Mouse (Mus musculus) cerebellum, postnatal 36 days (tissue): ENCODE results near the gene Gm10318.

Experiments
- DNase-seq, 2 experiments: peaks; one replicate each; pipeline ENCODE4 v3.0.0; 2021 to 2022; ENCODE audit warnings: mixed read lengths in 2 of 2

The Gm10318 gene

DNA sequence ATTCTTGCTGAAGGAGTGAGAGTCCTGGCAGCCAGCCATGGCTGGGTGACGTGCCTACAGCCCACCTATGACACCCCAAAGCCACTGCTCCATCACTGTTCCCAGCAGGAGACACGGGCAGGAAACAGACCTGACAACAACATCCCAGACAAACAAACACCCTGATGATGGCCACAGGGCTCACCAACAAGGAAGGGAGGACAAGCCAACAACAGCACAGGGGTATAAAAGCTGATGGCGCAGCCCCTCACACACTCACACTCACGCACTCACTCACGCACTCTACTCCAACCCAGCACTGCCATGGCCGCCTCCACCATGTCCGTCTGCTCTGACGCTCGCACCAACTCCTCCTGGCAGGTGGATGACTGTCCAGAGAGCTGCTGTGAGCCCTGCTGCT, at the start of gene Gm10318:
Gene Gm10318, plus strand, starts transcription at position 301 of the 400 bp plus-strand sequence.
- no peak for DNase-seq

DNA sequence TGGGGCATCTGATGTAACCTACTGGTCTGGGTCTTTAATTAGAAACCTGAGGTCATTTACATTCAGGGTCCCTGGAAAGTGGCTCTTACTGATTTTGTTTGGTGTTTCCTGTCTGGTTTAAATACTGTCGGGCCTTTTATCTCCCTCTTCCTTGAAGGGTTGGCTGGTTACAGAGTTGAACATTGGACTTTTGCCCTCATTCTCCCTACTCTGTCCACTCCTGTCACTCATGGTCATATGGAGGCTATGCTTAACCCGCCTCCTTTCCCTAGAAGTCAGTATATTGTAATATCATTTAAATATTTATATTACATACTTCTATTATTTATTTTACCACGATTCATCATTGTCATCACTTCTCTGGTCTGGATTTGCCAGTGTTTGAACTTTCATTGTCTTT, 48.6 kb upstream of the Gm10318 start:
- no peak for DNase-seq

DNA sequence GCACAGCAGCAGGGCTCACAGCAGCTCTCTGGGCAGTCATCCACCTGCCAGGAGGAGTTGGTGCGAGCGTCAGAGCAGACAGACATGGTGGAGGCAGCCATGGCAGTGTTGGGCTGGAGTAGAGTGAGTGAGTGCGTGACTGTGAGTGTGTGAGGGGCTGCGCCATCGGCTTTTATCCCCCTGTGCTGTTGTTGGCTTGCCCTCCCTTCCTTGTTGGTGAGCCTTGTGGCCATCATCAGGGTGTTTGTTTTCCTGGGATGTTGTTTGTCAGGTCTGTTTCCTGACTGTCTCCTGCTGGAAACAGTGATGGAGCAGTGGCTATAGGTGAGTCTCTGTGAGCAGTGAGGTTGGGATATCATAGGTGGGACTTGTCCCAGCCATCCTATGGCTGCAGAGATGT, 40.9 kb upstream of the Gm10318 start, which contains the start of gene Gm9507:
Gene Gm9507, minus strand, starts transcription at position 101 of the 400 bp plus-strand sequence.
- DNase-seq, result no peak

DNA sequence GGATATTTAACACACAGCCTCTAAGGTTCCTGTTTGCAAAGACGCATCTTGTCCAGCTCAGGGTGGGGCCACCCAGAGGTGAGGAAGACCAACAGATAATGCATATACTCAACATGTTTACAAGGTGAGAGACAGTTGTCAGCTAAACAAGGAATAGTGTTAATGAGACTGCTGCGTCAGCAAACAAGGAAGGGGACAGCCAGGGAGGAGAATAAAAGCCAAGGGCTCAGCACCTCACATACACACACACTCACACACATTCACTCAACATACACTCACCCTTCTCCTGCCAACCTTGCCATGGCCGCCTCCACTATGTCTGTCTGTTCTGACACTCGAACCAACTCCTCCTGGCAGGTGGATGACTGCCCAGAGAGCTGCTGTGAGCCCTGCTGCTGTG, 38.3 kb upstream of the Gm10318 start, which contains the start of gene Gm2696:
Gene Gm2696, plus strand, starts transcription at position 301 of the 400 bp plus-strand sequence.
- no peak for DNase-seq

DNA sequence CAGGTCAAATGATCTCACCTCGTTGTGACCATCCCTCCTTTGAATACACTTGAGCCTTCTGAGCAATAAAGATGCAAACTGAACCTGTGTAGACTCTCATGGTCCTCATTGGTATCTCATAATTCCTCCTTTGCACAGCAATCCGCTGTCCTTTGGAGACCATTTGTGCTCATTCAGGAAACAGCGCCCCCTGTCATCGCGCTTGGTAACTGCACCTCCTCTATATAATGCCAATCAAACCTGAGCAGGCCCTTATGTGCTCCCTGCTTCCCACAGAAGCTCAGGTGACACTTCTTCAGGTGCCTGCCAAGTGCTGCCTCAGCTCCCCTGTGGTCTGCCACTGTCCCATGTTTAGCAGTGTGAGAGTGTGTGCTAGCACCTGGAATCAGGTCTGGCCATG, 37.1 kb upstream of the Gm10318 start:
- DNase-seq, result no peak

DNA sequence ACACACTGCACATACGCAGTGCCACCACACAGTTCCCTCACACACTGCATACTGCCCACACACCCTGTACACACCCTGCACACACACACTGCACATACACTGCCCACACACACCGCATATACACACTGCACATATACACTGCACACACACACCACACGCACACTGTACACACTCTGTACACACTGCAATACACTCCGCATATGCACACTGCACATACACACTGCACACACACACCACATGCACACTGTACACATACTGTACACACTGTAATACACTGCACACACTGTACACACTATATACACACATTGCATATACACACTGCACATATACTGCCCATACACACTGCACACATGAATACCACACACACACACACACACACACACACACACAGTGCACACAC, 34.1 kb upstream of the Gm10318 start:
- DNase-seq, result no peak

DNA sequence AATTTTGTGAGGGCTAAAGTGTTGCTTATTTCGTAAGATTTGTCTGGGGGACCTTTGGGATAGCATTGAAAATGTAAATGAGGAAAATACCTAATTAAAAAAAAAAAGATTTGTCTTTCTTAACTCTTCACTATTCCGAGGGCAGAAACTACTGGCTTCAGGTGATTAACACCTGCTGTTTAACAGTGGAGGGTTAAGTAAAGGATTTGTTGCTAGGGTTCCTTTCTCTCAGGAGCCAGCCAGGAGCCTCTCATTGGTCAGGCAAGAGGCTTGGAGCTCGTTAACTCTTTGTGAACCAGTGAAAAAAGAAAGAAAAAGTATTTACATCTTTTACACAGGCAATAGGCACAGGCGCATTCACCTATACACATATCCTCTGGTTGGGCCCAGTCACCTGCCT, 33.5 kb upstream of the Gm10318 start:
- DNase-seq, result no peak

DNA sequence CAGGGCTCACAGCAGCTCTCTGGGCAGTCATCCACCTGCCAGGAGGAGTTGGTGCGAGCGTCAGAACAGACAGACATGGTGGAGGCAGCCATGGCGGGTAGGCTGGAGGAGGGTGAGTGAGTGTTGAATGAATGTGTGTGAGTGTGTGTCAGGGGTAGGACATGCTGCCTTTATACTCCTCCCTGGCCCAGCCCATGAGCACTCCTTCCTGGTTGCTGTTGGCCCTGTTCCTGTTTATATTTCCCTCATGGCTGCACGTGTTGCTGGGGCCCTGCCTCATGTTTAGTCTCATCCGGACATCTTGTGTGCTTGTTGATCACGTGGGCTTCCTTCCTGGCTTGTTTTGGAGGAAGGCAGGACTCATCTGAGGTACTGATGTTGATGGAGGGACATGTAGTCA, 25.7 kb upstream of the Gm10318 start, which contains the start of gene Krtap10-4:
Gene Krtap10-4, minus strand, starts transcription at position 145 of the 400 bp plus-strand sequence.
- no peak for DNase-seq

DNA sequence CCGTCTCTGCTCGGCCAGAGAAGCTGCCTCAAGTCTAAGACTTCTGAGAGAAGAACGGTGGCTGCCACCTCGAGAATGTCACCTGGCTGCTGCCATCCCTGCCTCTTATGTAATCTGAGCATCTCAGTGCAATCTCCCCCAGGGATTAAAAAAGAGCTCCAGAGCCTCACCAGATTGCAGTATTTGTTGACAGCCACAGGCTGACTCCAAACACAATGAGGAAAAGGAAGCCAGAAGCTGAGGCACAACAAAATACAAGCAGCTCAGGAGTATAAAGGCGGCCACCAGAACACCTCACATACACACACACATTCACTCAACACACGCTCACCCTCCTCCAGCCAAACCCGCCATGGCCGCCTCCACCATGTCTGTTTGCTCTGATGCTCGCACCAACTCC, 17.0 kb upstream of the Gm10318 start, which contains the start of gene Krtap10-10:
Gene Krtap10-10, plus strand, starts transcription at position 301 of the 400 bp plus-strand sequence.
- DNase-seq, result no peak

DNA sequence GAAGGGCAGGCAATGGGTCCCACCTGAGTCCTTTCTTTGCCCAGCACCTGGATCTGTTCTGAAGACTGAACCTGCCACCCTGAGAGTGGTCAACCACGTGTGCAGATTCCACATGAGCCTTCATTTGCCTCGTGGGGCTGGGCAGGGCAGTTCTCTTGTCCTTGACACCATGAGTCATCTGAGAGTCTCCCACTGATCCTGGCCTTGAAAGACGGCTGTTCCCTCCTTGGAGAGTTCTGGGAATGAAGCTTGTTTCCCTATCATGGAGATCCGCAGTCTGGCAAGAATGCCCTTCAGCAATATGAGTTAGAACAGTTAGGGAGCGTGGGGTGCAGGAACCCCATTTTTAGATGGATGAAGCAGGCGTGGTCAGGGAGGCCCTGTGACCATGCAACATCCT, 13.7 kb upstream of the Gm10318 start:
- no peak for DNase-seq

DNA sequence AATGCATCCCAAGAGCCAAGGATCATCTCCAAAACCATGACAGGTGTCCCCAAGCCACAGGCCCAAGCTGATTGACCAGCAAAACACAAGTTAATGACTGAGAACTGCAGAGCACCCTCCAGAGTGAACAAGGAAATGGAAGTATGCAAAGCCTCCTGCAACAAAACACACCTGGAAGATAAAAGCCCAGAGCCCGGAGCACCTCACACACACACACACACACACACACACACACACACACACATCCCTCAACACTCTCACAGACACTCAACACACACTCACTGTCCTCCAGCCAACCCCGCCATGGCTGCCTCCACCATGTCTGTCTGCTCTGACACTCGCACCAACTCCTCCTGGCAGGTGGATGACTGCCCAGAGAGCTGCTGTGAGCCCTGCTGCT, 6.2 kb upstream of the Gm10318 start, which contains the start of gene Gm36176:
Gene Gm36176, plus strand, starts transcription at position 301 of the 400 bp plus-strand sequence.
- DNase-seq, result no peak

DNA sequence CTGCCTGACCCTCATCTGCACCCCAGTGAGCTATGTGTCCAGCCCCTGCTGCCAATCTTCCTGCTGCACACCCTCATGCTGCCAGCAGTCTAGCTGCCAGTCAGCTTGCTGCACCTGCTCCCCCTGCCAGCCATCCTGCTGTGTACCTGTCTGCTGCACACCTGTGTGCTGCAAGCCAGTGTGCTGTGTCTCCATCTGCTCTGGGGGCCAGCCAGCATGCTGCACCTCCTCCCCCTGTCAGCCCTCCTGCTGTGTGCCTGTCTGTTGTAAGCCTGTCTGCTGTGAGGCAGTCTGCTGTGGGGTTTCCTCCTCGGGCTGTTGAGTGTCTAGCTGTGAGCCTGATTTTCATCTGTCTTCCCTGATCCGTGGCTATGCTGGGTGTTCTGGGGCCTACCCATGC, 5.7 kb upstream of the Gm10318 start:
- peak; percentile 19 to 37 for DNase-seq

DNA sequence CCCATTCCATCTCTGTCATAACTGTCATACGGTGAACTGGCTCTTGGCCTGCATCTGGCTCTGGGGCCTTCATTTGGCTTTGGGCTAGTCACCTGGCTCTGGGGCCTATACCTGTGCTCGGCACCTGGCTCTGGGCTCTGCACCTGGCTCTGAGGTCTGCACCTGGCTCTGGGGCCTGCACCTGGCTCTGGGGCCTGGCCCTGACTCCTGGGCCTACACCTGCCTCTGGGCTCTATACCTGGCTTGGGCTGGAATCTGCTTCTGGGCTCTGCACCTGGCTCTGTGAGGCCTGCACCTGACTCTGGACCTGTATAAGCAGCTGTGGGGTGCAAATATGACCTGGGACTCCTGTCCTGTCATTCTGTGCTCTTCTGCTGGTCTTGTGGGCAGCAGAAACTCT, 5.1 kb upstream of the Gm10318 start:
- DNase-seq, result no peak

DNA sequence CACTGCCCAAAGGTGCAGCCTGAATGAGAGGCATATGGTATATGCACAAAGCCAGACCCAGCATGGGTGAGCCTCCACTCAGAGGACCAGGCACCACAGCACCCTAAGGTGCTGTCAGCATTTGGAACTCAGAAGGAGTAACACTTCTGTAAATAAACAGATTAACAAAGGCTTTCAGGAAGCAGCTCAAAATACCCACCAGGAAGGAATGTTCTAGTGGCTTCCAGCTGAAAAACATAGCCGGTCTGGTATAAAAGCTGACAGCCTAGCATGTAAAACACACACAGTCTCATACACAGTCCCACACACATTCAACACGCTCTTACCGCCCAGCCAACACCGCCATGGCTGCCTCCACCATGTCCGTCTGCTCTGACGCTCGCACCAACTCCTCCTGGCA, 9.0 kb downstream of the Gm10318 start, which contains the start of gene Gm3285:
Gene Gm3285, plus strand, starts transcription at position 301 of the 400 bp plus-strand sequence.
- DNase-seq, result no peak

DNA sequence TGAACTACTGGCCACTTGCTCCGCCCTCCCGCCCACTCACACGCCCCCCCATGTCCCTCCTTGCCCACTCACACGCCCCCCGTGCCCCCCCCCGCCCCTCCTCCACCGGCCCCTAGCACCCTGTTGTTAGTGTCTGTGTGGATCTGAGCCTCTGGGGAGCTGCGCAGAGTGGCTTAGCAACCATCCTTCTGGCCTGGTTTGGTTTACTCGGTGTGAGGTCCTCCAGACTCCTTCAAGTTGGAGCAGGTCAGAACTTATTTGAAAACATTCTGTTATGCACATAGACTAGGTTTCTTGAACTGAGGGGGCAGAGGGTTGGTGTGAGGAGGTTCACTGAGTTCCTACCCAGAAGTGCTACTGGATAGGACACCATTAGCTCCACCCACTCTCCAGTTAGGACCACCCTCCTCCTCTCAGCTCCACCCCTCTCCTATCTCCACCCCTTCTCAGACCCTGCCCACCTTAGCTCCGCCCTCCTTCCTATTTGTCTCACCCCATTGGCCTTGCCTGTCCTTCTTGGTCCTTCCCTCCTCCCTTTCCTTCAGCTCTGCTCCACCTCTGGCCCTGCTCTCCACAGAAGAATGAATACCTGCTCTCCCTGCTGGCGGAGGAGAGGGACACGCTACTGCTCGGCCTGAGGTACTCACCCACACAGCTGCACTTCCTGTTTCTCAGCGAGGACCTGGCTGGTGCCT, 11.6 kb downstream of the Gm10318 start:
- DNase-seq, result peak in 1 of 2 experiments; percentile 10

DNA sequence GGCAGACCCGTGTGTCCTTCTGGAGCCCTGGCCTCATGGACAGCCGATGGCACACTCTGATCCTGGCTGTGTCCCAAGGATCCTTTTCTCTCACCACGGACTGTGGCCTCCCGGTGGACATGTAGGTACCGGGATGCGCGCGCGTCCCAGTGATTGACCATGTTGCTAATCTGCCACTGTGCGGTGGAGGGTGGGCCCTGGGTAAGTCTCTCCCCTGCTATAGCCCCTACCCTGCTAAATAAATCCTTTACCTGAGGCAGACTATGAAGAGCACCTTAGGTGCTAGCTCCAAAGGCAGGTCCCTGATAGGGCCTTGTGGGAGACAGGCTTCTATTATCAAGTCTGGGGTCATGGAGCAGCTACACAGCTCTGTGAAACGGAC, 12.1 kb downstream of the Gm10318 start:
- no peak for DNase-seq

DNA sequence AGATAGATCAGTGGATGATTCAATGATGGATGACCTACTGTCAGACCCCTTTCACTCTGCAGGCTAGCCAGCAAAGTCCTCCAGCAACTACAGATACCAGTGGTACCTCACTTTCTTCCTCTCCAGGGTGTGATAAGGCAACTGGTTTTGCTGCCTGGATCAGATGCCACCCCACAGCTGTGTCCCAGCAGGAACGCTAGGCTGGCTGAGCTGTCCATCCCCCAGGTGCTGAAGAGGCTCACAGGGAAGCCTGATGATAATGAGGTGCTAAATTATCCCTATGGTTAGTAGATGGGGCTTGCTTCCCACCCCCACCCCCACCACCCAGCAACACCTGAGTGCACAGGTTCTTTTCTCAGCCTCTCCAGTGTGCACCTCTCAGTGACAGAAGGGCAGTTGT, 14.9 kb downstream of the Gm10318 start:
- no peak for DNase-seq

DNA sequence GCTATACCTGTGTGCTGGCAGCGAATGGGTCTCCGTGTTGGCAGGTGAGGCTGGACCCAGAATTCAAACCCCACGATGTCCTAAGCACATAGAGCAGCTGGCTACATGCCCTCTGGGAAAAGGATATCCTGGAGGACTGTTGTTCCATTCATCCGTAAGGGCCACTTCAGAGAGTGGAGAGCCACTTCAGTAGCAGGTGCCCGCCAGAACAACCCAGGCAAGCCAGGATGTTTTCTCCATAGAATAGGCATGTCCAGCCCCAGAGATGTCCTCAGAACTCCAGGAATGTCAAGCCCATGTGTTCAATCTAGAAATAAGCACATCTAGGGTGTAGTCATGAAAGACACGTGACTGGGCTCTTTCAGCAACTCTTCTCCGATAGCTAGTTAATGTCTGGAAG, 17.0 kb downstream of the Gm10318 start:
- no peak for DNase-seq

DNA sequence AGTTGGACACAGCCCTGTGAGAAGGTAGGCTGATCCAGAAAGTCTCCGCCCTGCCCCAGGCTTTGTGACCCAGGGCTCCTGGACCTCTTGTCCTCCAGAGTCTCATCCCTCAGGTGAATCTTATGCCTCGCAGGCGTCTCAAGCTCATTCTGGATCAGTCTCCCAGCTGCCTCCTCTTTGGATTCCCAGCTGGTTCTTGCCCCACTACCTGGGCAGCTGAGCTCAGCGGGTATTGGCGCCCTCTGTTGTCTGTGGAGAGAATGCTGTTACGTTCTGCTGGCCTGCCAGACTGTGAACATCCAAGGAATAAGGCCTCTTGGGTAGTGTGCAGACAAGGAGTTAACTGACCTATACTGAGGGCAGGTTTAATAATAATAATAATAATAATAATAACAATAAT, 26.3 kb downstream of the Gm10318 start:
- DNase-seq, result no peak

DNA sequence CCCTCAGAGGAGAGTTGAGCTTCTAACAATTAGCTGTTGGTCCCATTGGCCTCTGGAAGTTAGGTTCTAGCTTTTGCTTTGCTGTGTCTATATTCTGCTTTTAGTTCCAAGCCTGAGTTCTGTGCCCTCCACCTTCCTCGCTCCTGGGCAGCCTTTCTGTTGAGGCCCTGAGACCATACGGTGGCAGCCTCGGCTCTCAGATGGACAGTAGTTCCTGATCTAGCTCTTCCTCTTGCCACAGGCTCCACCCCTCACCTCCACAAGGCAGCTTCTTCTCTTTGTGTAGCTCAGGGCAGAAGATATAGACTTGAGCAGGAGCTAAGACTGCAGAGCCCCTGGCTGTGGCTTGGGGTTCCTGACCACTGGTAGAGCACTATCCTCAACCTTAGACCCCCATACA, 27.6 kb downstream of the Gm10318 start:
- DNase-seq, result no peak

DNA sequence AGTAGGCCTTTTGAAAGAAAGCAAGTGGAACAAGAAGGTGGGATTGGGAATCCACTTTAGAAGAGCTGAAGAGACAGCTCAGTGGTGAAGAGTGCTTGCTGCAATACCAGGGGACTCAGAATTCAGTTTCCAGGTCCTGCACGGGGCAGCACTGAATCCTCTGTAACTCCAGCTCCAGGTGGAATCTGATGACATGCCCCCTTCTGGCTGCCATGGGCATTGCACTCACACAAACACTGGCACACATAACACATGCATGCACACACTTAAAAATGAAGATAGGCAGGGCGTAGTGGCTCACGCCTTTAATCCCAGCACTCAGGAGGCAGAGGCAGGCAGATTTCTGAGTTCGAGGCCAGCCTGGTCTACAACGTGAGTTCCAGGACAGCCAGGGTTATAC, 29.9 kb downstream of the Gm10318 start:
- DNase-seq, result no peak

DNA sequence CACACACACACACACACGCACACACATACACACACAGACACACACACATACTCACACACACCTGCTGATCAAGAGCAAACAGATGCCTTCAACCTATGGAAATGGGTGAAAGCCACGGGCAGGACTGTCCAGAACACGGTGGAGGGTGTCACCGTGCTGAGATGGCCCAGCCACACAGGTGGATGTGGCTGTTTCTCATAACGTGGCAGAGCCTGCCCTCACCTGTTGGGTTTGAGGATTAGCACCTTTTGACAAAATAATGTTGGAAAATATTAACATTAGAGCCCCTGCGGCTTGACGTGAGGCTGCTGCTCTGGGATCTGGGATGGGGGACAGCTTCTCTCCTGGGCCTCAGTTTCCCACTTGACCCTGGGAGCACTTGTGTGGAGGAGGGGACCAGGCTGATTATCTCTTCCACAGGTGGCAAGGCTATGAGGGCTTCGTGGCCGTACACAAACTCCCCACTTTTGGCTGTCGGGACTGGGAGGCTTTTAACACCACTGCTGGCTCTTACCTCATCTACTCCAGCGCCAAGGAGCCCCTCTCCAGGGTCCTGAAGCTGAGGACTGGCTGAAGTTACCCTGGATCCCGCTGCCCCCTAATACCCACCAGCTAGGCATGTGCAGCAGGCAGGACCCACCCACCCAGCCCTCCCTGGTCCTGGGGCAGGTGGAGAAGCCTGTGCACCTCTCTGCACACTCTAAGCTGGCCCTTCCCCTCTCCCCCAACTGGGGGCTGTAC, 33.5 kb downstream of the Gm10318 start:
- peak in 1 of 2 experiments; percentile 13 for DNase-seq

DNA sequence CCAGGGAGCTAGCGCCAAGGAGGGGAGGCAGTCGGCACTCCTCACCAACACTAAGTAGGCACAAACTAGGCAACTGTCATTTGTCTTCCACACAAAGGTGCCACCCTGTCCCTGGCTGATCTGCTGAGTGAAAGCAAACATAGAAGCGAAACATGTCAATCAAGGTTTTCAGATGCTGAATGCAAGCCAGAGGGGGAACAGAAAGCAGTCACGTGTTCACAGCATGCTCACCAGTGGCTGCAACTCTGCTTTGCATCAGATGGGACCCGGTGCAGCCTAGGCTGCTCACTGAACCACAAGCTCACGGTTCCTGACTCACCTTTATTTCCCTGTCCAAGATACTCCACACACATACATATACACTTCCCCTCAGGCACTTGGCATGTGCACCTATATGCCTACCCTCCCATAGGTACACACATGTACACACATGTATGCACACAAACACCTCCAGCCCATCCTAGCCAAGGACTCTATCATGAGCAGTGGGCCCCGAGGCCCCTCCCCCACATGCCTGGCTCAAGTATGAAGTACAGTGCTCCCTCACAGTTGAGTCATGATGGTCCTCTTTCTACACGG, 38.4 kb downstream of the Gm10318 start:
- DNase-seq, result no peak

DNA sequence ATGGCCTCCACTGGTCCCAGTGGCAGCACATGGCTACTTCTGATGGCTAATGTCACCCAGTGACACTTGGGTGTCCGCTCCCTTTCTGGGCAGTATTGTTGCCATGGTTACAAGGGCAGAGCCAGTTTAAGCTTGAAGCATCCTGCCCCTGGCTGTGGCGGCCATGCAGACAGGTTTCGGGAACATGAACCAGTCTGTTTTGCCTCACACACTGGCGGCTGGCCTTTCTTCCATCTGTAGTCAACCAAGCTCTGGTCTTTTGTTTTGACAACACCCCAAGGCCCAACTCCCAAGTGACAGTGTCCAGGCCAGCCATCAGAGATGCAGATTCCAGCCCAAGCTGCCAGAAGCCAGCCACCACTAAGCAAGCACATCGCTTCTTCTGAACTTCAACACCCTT, 42.9 kb downstream of the Gm10318 start:
- no peak for DNase-seq
